Mouse (Mus musculus) hindbrain, embryonic 11.5 days (tissue): ENCODE results near the gene Gm49387. TPM values are rescaled to one million over a fixed set of nuclear protein-coding genes. Genes with fewer than 3 reads are reported as not detected.
A peak's percentile ranks its signal among the peaks of the same experiment; 100 is the strongest.

ENCODE experiments used
- ATAC-seq: fragments of 200-750 bp; cut with Nextera tagmentation; 2 replicates; pipeline ENCODE4 v1.8.0; 2017; ENCODE audit warnings: mild to moderate bottlenecking, moderate TSS enrichment, moderate library complexity; ENCODE audit not compliant: low FRiP score
- DNase-seq: peaks from one replicate; pipeline ENCODE4 v3.0.0-alpha.2; 2015; ENCODE audit warnings: low spot score
- H3K27ac ChIP-seq: fragments of 300-500 bp; sonication (generic); 2 replicates; pipeline ENCODE4 v1.5.1; 2014; ENCODE audit warnings: mild to moderate bottlenecking, low read depth, low read length
- H3K27me3 ChIP-seq: fragments of 300-500 bp; sonication (generic); 2 replicates; pipeline ENCODE4 v1.6.1; 2014; ENCODE audit warnings: mild to moderate bottlenecking, low read length, moderate library complexity, mixed read lengths; ENCODE audit not compliant: control insufficient read depth, insufficient read depth
- H3K36me3 ChIP-seq: fragments of 300-500 bp; sonication (generic); 2 replicates; pipeline ENCODE4 v1.6.1; 2014; ENCODE audit warnings: mild to moderate bottlenecking, low read length, moderate library complexity, mixed read lengths; ENCODE audit not compliant: control insufficient read depth, insufficient read depth
- H3K4me1 ChIP-seq: fragments of 300-500 bp; sonication (generic); replicated peaks from 2 replicates; pipeline ENCODE4 v1.6.1; 2014; ENCODE audit warnings: low read length, mixed read lengths; ENCODE audit not compliant: control insufficient read depth, insufficient read depth
- H3K4me2 ChIP-seq: fragments of 300-500 bp; sonication (generic); replicated peaks from 2 replicates; pipeline ENCODE4 v1.6.1; 2014; ENCODE audit warnings: mild to moderate bottlenecking, low read depth, low read length
- H3K4me3 ChIP-seq: fragments of 300-500 bp; sonication (generic); 2 replicates; pipeline ENCODE4 v1.5.1; 2014; ENCODE audit warnings: low read depth, low read length
- H3K9ac ChIP-seq: fragments of 300-500 bp; sonication (generic); 2 replicates; pipeline ENCODE4 v1.6.1; 2014; ENCODE audit warnings: low read depth, low read length
- H3K9me3 ChIP-seq: fragments of 300-500 bp; sonication (generic); 2 replicates; pipeline ENCODE4 v1.6.1; 2016; ENCODE audit warnings: low read length; ENCODE audit not compliant: control insufficient read depth
- WGBS: fragments of 180-500 bp; shearing (Covaris S2); extraction: QIAGEN DNeasy Blood & Tissue Kit; methylation state at CpG from one replicate; pipeline ENCODE4 v1.1.7; 2014; 5-methylcytosine and 5-hydroxymethylcytosine counted together
- polyA plus RNA-seq: library from polyadenylated mRNA; unstranded; fragments of >200 nt; fragmentation: Nextera tagmentation; extraction: Ambion mirVana; gene quantifications from 2 replicates; pipeline ENCODE4 v1.2.1, GENCODE M21; 2014

The Gm49387 gene
- polyA plus RNA-seq, 1 experiment from 2014 or later = 0.42 TPM

DNA sequence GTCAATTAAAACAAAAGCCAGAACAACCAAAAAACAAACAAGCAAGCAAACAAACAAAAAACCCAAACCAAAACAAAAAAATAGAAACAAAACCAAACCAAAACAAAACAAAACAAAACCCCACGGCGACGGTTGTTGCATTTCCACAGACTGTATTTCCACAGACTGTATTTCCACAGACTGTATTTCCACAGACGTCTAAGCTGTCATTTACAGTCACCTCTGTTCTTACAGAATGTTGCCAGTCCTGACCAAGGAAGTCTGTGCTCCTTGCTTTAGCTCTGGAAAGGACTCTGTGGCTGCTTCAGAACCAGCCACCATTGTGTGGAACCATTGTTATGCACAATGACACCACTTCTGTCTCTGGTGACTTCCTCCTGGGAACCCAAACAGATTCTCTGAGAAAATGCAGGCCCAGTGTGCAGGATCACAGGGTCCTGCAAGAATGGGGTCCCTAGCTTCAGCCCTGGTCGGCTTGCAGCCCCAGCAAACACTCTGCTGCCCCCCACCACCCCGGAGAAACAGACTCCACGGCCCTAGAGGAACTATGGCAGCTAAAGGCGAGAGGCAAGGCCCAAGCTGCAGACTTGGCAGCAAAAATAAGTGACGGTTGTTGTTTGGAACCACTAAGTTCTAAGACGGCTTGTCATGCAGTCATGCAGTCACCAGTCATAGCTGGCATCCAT lies 31.1 kb upstream of the Gm49387 start:
- 0 out of 2 replicates have a peak overlapping the region, but pooled peaks have one; percentile 31 for H3K9ac ChIP-seq
- no peaks in the 10 kb centered on the region for H3K9me3 ChIP-seq
- WGBS = 57% methylated on average over 10 of the region's 10 CpGs
- no peaks in the 10 kb centered on the region for H3K27me3 ChIP-seq
- DNase-seq (no peak), ATAC-seq (no peak)
- H3K36me3 ChIP-seq = no peaks in the 10 kb centered on the region
- H3K27ac ChIP-seq = no peak overlapping the region
- no peaks in the 10 kb centered on the region; the same call in 1 of the 2 replicates for H3K4me1 ChIP-seq
- no peak overlapping the region for H3K4me2 ChIP-seq
- no peak overlapping the region for H3K4me3 ChIP-seq

DNA sequence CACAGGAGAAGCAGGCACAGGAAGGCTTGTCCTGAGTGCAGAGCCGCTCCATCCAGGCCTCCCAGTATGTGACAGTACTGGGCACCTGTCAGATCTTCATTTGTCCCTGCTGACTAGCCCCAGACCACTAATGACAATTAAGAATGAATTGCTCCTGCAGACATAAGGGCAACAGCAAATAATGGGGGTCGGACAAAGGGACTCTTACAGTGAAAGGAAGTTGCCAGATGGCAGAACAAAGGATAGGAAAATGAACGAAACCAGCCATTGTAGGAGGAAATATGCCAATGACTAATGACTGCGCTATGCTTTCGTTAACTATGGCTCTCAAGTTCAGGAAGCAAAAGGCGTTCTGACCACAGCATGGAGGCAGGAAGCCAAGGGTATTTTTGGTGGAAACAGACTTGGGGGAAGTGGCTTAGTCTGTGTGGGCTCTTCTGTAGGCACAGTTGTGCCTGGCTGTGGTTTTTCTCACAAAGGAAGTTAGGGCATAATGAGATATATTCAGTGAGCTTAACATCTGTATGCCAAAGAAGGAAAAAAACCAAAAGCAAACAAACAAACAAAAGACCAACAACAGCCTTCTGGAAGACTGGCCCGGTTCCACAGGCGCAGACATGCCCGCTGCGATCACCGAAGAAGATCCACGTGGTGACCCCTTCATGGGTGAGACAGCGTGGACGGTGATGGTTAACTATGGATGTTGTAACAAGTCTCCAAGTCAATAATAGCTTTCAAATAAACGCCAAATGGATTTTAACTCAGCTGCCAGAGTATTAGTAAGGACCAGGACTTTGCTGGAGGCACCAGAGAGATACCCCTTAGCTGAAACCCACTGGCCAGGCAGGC lies 29.2 kb upstream of the Gm49387 start:
- Histone ChIP-seq H3K27me3 (no peaks in the 10 kb centered on the region), H3K4me1 (no peaks in the 10 kb centered on the region; the same call in 1 of the 2 replicates), H3K4me3 (no peak overlapping the region), H3K9ac (no peak overlapping the region), H3K27ac (peak overlapping the region; percentile 63), H3K9me3 (no peaks in the 10 kb centered on the region), H3K36me3 (no peaks in the 10 kb centered on the region), H3K4me2 (no peak overlapping the region)
- peak; percentile 65 for DNase-seq
- WGBS = 70% methylated on average over 15 of the region's 15 CpGs
- ATAC-seq = peak; percentile 81

DNA sequence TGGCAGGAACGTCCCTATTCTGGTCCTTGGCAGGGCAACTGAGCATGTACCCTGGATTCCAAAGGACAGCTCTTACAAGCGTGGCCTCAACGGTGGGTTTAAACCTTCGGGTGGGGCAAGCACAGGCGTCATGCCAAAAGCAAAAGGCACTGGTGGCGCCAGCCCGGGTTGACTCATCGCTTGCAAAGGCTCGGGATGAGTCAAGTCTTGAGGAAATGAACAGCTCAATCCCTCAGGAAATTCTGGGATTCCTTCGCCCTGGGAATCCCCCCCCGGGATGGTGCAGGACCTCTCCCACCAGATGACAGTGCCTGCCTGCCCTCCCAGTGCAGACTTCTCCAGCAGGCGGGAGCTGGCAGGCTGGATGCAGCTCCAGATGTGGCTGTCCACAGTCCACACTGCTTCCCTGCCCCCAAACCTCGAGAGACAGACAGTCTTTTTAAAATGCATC lies 28.5 kb upstream of the Gm49387 start:
- ATAC-seq = peak; percentile 85
- H3K4me1 ChIP-seq = no peaks in the 10 kb centered on the region; the same call in 1 of the 2 replicates
- no peak for DNase-seq
- H3K4me3 ChIP-seq = no peak overlapping the region
- H3K9me3 ChIP-seq = no peaks in the 10 kb centered on the region
- H3K27me3 ChIP-seq = no peaks in the 10 kb centered on the region
- H3K9ac ChIP-seq = no peak overlapping the region
- 66% methylated on average over 13 of the region's 13 CpGs for WGBS
- H3K36me3 ChIP-seq = no peaks in the 10 kb centered on the region
- peak overlapping the region; percentile 63; the same call in 1 of the 2 replicates for H3K27ac ChIP-seq
- H3K4me2 ChIP-seq = no peak overlapping the region

DNA sequence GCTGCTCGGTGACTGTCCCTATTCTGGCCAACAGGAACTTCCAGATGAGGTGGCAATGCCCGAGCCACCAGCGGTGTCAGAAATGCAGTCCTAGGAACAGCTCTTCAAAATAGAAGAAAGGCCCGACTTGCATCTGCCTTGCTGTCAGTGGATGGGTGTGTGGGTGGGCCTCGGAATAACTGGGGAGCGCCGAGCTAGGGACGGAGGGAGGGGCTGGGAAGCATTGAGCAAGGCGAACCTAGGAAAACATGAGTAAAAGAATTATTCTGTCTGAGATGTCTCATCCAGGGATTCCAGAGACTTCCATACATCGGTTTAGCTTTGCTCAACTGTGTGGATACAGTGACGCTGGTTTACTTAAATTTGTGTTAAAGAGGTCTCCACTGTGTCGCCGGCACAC lies 27.6 kb upstream of the Gm49387 start:
- H3K27me3 ChIP-seq = no peaks in the 10 kb centered on the region

DNA sequence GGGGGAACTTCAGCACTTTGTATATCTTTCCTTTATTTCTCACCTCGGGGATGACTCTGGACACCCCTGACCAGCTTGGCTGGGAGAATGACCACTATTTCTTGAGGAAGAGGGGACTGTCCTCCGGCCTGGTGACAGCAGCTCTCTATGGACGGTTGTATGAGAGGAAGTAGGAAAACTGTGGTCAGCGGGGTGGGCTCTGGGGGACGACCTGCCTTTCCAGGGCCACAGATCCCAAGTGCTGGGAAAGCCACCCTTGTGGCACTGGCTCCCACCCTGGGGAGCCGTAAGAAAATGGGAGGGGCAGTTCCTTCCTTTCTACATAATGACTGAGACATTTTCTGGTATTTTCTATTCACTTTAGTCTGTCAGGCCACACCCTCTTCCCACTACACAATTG lies 27.1 kb upstream of the Gm49387 start:
- no peaks in the 10 kb centered on the region for H3K27me3 ChIP-seq
- no peak overlapping the region for H3K9ac ChIP-seq
- H3K4me3 ChIP-seq = no peak overlapping the region
- DNase-seq (no peak), ATAC-seq (no peak)
- no peaks in the 10 kb centered on the region for H3K9me3 ChIP-seq
- no peak overlapping the region for H3K4me2 ChIP-seq
- peaks cover 6% of the 10 kb centered on the region for H3K4me1 ChIP-seq
- H3K36me3 ChIP-seq = no peaks in the 10 kb centered on the region
- WGBS = 79% methylated on average over 6 of the region's 6 CpGs
- H3K27ac ChIP-seq = no peak overlapping the region

More for the DNA sequence above, 27.6 kb upstream of the Gm49387 start:
- Histone ChIP-seq H3K4me2 (no peak overlapping the region), H3K9ac (no peak overlapping the region), H3K36me3 (no peaks in the 10 kb centered on the region), H3K9me3 (no peaks in the 10 kb centered on the region), H3K27ac (peak overlapping the region; percentile 63; the same call in 1 of the 2 replicates), H3K4me3 (no peak overlapping the region), H3K4me1 (peaks cover under 1% of the 10 kb centered on the region; the same call in 1 of the 2 replicates)
- WGBS = 75% methylated on average over 13 of the region's 13 CpGs
- ATAC-seq (no peak), DNase-seq (no peak)

DNA sequence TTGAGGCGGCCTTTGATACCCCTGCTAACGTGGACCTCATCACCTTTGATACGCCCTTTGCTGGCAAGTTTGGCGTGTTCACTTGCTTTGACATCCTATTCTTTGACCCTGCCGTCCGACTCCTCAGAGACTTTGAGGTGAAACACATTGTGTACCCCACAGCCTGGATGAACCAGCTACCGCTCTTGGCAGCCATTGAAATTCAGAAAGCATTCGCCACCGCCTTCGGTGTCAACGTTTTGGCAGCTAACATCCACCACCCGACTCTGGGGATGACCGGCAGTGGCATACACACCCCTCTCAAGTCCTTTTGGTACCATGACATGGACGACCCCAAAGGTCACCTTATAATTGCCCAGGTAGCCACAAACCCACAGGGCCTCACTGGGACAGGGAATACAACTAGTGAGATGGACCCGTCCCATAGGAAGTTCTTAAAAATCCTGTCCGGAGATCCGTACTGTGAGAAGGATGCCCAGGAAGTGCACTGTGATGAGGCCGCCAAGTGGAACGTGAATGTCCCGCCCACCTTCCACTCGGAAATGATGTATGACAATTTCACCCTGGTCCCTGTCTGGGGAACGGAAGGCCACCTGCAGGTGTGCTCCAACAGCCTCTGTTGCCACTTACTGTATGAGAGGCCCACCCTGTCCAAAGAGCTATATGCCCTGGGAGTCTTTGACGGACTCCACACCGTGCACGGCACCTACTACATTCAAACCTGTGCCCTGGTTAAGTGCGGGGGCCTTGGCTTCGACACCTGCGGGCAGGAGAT lies 26.4 kb upstream of the Gm49387 start:
- H3K4me2 ChIP-seq = no peak overlapping the region
- H3K9ac ChIP-seq = no peak overlapping the region
- 96% methylated on average over 28 of the region's 28 CpGs for WGBS
- H3K9me3 ChIP-seq = no peaks in the 10 kb centered on the region
- H3K36me3 ChIP-seq = no peaks in the 10 kb centered on the region
- ATAC-seq = no peak
- DNase-seq = no peak
- H3K4me3 ChIP-seq = no peak overlapping the region
- H3K4me1 ChIP-seq = peaks cover 8% of the 10 kb centered on the region
- no peaks in the 10 kb centered on the region for H3K27me3 ChIP-seq
- no peak overlapping the region for H3K27ac ChIP-seq

DNA sequence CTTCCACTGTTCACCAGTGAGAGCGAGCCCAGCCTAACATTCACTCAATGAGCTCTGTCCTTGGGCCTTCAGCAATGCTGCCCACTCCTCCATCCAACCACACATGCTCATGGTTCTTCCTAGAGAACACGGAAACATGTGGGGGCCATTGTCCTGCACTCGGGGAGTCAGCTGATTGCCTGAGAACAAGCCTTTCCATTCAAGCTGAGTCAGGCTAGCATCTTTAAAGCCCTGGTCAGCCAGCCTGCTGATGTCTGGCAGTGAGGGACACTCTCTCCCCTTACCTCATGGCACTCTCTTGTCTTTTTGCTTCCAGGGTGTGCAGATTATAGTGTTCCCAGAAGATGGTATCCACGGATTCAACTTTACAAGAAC lies 24.9 kb upstream of the Gm49387 start:
- Histone ChIP-seq H3K4me1 (peaks cover 8% of the 10 kb centered on the region), H3K36me3 (no peaks in the 10 kb centered on the region), H3K9me3 (no peaks in the 10 kb centered on the region), H3K27me3 (no peaks in the 10 kb centered on the region), H3K9ac (no peak overlapping the region), H3K4me2 (no peak overlapping the region), H3K4me3 (no peak overlapping the region), H3K27ac (no peak overlapping the region)
- DNase-seq (no peak), ATAC-seq (no peak)
- 85% methylated on average over 4 of the region's 4 CpGs for WGBS

- no peak for DNase-seq
- H3K4me2 ChIP-seq = no peak overlapping the region
- no peaks in the 10 kb centered on the region for H3K36me3 ChIP-seq
- no peak overlapping the region for H3K27ac ChIP-seq
- H3K27me3 ChIP-seq = no peaks in the 10 kb centered on the region
- H3K4me3 ChIP-seq = no peak overlapping the region
- no peak for ATAC-seq
- 81% methylated on average over 12 of the region's 12 CpGs for WGBS
- no peaks in the 10 kb centered on the region for H3K9me3 ChIP-seq
- H3K4me1 ChIP-seq = peaks cover 8% of the 10 kb centered on the region
- H3K9ac ChIP-seq = no peak overlapping the region
Measured at GRCm38 (mm10) chr14:31664903-31665565, 24.4 kb upstream of the Gm49387 start.
